Mouse (Mus musculus) testis, adult 2 months (tissue): Measurements from ENCODE around the gene Map3k1.

ENCODE experiments used
- CTCF ChIP-seq: fragments of 200-500 bp; IDR thresholded peaks from 2 replicates; pipeline ENCODE4 v1.5.1; 2012; ENCODE audit warnings: low read depth, mild to moderate bottlenecking, inconsistent platforms, low read length, moderate library complexity; ENCODE audit not compliant: control insufficient read depth, insufficient read depth, insufficient replicate concordance
- POLR2A ChIP-seq: fragments of 200-500 bp; IDR thresholded peaks from 2 replicates; pipeline ENCODE4 v1.6.1; 2012; ENCODE audit warnings: low read depth, mild to moderate bottlenecking, inconsistent platforms, low read length, moderate library complexity; ENCODE audit not compliant: control insufficient read depth

GRCm38 (mm10) chr13:111845471-111845870 is 36.7 kb upstream of the Map3k1 start:
- TF ChIP-seq CTCF = no peak
- no peak for TF ChIP-seq POLR2A
